Mouse (Mus musculus) embryonic facial prominence, embryonic 12.5 days (tissue): Measurements from ENCODE around the gene Anapc15-ps. TPM values are rescaled to one million over a fixed set of nuclear protein-coding genes. Genes with fewer than 3 reads are reported as not detected.
"Not testable (repeated sequence)": the region's sequence is repeated elsewhere in the genome, so short reads cannot be mapped to it uniquely, and the experiment has no call there.

ENCODE experiments used
- ATAC-seq: fragments of 200-750 bp; cut with Nextera tagmentation; 2 replicates; pipeline ENCODE4 v1.8.0; 2017; ENCODE audit not compliant: insufficient number of reproducible peaks, insufficient read depth, low FRiP score, low TSS enrichment
- H3K27ac ChIP-seq: fragments of 300-500 bp; sonication (generic); 2 replicates; pipeline ENCODE4 v1.5.1; 2016; ENCODE audit warnings: mild to moderate bottlenecking
- H3K27me3 ChIP-seq: fragments of 300-500 bp; sonication (generic); 2 replicates; pipeline ENCODE4 v1.6.1; 2016; ENCODE audit warnings: mild to moderate bottlenecking, moderate library complexity
- H3K36me3 ChIP-seq: fragments of 300-500 bp; sonication (generic); 2 replicates; pipeline ENCODE4 v1.6.1; 2016; ENCODE audit warnings: mild to moderate bottlenecking
- H3K4me1 ChIP-seq: fragments of 300-500 bp; sonication (generic); 2 replicates; pipeline ENCODE4 v1.6.1; 2016
- H3K4me2 ChIP-seq: fragments of 300-500 bp; sonication (generic); replicated peaks from 2 replicates; pipeline ENCODE4 v1.6.1; 2016; ENCODE audit warnings: mild to moderate bottlenecking, moderate library complexity
- H3K4me3 ChIP-seq: fragments of 300-500 bp; sonication (generic); 2 replicates; pipeline ENCODE4 v1.5.1; 2016; ENCODE audit warnings: mild to moderate bottlenecking
- H3K9ac ChIP-seq: fragments of 300-500 bp; sonication (generic); 2 replicates; pipeline ENCODE4 v1.6.1; 2016; ENCODE audit warnings: mild to moderate bottlenecking, moderate library complexity
- H3K9me3 ChIP-seq: fragments of 300-500 bp; sonication (generic); 2 replicates; pipeline ENCODE4 v1.6.1; 2016; ENCODE audit warnings: mild to moderate bottlenecking, moderate library complexity
- WGBS: fragments of 180-500 bp; shearing (Covaris S2); methylation state at CpG from one replicate; pipeline ENCODE4 v1.1.7; 2016; 5-methylcytosine and 5-hydroxymethylcytosine counted together
- polyA plus RNA-seq: library from polyadenylated mRNA; unstranded; fragments of >200 nt; fragmentation: Nextera tagmentation; extraction: Ambion mirVana; gene quantifications from 2 replicates; pipeline ENCODE4 v1.2.1, GENCODE M21; 2016

Gene Anapc15-ps
- polyA plus RNA-seq, 1 experiment from 2014 or later = not detected

- no peaks in the 10 kb centered on the region for H3K4me1 ChIP-seq
- no peak overlapping the region for H3K4me3 ChIP-seq
- H3K27ac ChIP-seq = no peak overlapping the region
- no peak overlapping the region for H3K4me2 ChIP-seq
- H3K9ac ChIP-seq = no peak overlapping the region
- ATAC-seq = no peak
- no peaks in the 10 kb centered on the region for H3K27me3 ChIP-seq
- WGBS = 76% methylated on average over 5 of the region's 5 CpGs
- H3K9me3 ChIP-seq = no peaks in the 10 kb centered on the region
- H3K36me3 ChIP-seq = no peaks in the 10 kb centered on the region
Measured at GRCm38 (mm10) chr10:95643042-95643441, 30.2 kb downstream of the Anapc15-ps start.

DNA sequence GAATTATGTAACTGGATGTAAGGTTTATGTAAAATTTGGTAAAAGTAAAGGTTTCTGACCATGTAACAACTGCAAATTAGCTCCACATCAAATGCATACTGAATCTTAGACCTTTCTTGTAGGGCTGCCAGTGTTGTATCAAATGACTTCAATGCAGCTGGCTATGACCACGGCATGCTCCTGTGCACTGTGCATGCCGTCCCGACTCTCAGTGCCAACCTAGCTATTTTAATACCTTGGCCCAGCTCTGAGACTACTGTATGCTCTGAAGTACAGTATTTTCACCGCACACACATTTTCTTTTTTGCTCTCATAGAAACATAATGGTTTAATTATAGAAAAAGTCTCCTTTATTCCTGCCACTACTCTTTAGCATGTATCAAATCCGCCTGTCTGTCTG is 31.9 kb downstream of the Anapc15-ps start:
- Histone ChIP-seq H3K27ac (no peak overlapping the region), H3K9ac (no peak overlapping the region), H3K4me3 (no peak overlapping the region), H3K36me3 (no peaks in the 10 kb centered on the region), H3K4me2 (no peak overlapping the region), H3K27me3 (no peaks in the 10 kb centered on the region), H3K9me3 (no peaks in the 10 kb centered on the region), H3K4me1 (no peaks in the 10 kb centered on the region)
- ATAC-seq = no peak
- WGBS = 70% methylated on average over 5 of the region's 5 CpGs

DNA sequence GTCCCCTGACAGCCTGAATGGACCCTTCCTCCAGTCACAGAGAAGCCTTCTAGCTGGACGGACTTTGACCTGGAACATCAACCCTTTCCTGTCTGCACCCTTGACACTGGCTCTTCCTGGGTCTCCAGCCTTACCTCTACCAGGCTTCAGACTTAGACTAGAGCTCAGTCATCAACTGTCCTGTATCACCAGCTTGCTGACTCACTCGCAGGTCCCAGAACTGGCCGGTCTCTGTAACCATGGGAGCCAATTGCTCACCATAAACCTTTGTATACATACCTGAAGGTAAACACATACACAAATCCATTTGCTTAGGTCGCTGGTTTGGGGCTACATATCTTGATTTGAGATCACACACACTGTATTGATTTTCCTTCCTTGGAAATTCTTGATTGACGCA is 33.8 kb downstream of the Anapc15-ps start:
- Histone ChIP-seq H3K36me3 (no peaks in the 10 kb centered on the region), H3K4me1 (no peaks in the 10 kb centered on the region), H3K4me3 (no peak overlapping the region), H3K27me3 (no peaks in the 10 kb centered on the region), H3K27ac (no peak overlapping the region), H3K4me2 (no peak overlapping the region), H3K9ac (no peak overlapping the region), H3K9me3 (no peaks in the 10 kb centered on the region)
- no peak for ATAC-seq
- 78% methylated on average over 5 of the region's 5 CpGs for WGBS

GRCm38 (mm10) chr10:95634751-95635150 is 38.5 kb downstream of the Anapc15-ps start:
- Histone ChIP-seq H3K4me3 (no peak overlapping the region), H3K36me3 (no peaks in the 10 kb centered on the region), H3K27ac (no peak overlapping the region), H3K9me3 (no peaks in the 10 kb centered on the region), H3K4me2 (no peak overlapping the region), H3K9ac (no peak overlapping the region), H3K27me3 (no peaks in the 10 kb centered on the region), H3K4me1 (no peaks in the 10 kb centered on the region)
- ATAC-seq = no peak
- WGBS = 84% methylated on average over 15 of the region's 15 CpGs

DNA sequence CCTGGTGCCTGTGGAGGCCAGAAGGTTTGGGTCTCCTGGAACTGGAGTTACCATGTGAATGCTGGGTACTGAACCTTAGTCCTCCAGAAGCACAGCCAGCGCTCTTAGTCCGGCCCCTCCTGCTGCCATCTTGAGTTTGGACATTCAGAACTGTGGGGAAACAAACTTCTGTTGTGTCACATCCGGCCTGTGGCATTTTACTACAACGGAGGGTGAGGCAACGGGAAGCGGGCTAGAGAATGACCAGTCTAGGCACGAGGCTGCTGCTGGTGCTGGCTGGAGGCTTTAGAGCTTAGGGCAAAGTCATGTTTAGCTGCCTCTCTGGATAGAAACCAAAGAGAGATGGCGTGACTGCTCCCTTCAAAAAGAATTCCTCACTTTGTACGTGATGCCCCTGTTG is 39.0 kb downstream of the Anapc15-ps start:
- no peak for ATAC-seq
- Histone ChIP-seq H3K27me3 (no peaks in the 10 kb centered on the region), H3K9me3 (no peaks in the 10 kb centered on the region), H3K9ac (no peak overlapping the region), H3K4me1 (no peaks in the 10 kb centered on the region), H3K27ac (no peak overlapping the region), H3K4me3 (no peak overlapping the region), H3K4me2 (no peak overlapping the region), H3K36me3 (no peaks in the 10 kb centered on the region)
- 84% methylated on average over 9 of the region's 9 CpGs for WGBS

DNA sequence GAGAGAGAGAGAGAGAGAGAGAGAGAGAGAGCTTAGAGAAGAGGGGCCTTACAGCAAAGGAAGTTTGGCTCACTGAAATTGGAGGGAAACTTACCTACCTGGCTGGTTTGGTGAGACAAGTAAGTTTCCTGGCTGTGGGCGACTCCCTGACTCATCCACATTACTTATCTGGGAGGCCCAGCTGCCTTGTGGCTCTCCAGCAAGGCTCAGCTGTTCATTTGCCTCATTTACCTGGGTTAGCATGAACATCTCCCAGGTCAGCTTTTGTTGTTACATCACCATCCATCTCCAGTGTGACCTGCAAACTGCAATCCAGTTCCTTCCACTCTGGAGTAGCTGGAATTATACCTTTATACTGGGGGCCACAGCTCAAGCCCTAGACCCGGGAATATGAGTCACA is 41.7 kb downstream of the Anapc15-ps start:
- no peak overlapping the region for H3K4me3 ChIP-seq
- H3K4me1 ChIP-seq = no peaks in the 10 kb centered on the region
- H3K27ac ChIP-seq = no peak overlapping the region
- H3K36me3 ChIP-seq = no peaks in the 10 kb centered on the region
- 74% methylated on average over 2 of the region's 2 CpGs for WGBS
- no peak overlapping the region for H3K9ac ChIP-seq
- no peak for ATAC-seq
- H3K27me3 ChIP-seq = no peaks in the 10 kb centered on the region
- H3K4me2 ChIP-seq = no peak overlapping the region
- no peaks in the 10 kb centered on the region for H3K9me3 ChIP-seq

DNA sequence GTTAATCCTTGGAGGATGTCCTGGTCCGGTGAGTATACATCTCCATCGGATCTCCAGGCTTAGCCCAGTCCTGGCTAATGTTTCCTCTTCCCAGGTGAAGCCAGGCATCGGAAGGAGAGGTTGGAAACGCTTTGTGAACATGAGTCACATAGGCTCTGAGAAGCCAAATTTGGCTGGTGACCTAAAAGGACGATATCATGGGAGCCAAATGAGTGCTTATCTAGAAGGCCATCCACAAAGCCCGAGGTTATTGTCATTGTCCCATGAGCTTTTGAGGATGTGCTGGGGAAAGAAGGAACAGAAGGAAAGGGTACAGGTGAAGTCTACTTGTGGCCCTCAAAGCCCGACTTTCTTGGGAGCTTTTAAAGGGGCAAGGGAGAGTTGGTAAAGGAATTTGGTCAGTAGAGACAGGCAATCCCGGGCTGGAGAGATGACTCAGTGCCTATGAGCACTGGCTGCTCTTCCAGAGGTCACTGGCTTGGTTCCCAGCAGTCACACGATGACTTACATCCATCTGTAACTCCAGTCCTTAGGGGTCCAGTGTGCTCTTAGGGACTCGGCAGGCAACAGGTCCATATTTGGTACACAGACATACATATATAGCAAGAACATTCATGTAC is 42.4 kb downstream of the Anapc15-ps start:
- H3K4me2 ChIP-seq = no peak overlapping the region
- no peak overlapping the region for H3K27ac ChIP-seq
- 88% methylated on average over 10 of the region's 10 CpGs for WGBS

GRCm38 (mm10) chr10:95630166-95630565 is 43.1 kb downstream of the Anapc15-ps start:
- not testable (repeated sequence) for ATAC-seq, H3K4me3 ChIP-seq, H3K4me2 ChIP-seq, H3K27ac ChIP-seq, H3K36me3 ChIP-seq, H3K9ac ChIP-seq, H3K9me3 ChIP-seq, H3K27me3 ChIP-seq, H3K4me1 ChIP-seq
- 86% methylated on average over 4 of the region's 4 CpGs for WGBS

More for the DNA sequence above, 42.4 kb downstream of the Anapc15-ps start:
- Histone ChIP-seq H3K36me3 (no peaks in the 10 kb centered on the region), H3K4me3 (no peak overlapping the region), H3K4me1 (no peaks in the 10 kb centered on the region), H3K9ac (no peak overlapping the region), H3K9me3 (no peaks in the 10 kb centered on the region), H3K27me3 (no peaks in the 10 kb centered on the region)
- no peak for ATAC-seq

DNA sequence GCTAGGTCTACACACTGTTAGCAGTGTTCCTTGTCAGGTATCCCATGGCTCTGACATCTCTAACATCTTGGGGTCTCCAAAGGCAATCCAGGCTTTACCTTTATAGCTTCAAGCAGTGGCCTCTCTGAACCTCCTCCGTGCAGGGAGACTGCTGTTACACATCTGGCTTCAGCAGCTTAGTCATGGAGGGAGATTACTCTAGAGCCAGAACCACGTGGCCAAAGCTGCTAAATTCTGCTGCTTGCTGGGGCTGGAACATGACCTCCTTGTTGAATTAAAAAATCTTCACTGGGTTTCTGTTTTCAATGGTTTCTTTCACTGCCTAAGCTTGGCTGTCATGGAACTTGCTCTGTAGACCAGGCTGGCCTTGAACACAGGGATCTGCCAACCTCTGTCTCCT is 44.9 kb downstream of the Anapc15-ps start:
- no peak overlapping the region for H3K9ac ChIP-seq
- ATAC-seq = no peak
- no peak overlapping the region for H3K27ac ChIP-seq
- no peaks in the 10 kb centered on the region for H3K27me3 ChIP-seq
- no peaks in the 10 kb centered on the region for H3K4me1 ChIP-seq
- H3K4me3 ChIP-seq = no peak overlapping the region
- no peaks in the 10 kb centered on the region for H3K9me3 ChIP-seq
- 53% methylated on average over 2 of the region's 2 CpGs for WGBS
- H3K36me3 ChIP-seq = no peaks in the 10 kb centered on the region
- no peak overlapping the region for H3K4me2 ChIP-seq

- H3K4me3 ChIP-seq = no peak overlapping the region
Measured at GRCm38 (mm10) chr10:95627381-95627780, 45.9 kb downstream of the Anapc15-ps start.

DNA sequence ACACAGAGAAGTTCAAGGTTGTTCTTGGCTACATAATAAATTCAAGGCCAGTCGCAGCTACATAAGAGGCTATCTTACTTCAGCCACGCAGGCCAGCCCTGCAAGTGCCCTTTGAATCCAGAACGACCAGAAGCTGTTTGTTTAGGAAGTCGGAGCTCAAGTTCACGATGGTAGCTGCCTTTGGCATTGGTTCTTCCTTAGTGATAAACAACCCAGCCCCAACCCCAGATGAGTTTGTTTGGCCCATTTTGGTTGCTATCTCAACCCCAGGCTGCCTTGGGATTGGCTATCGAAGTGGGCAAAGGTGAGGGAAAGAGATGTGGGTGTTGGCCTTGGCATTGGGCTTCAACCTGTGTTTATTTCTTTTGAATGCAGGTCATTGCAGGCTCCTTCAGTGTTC is 48.0 kb downstream of the Anapc15-ps start:
- Histone ChIP-seq H3K27ac (no peak overlapping the region), H3K9ac (no peak overlapping the region), H3K4me3 (no peak overlapping the region), H3K36me3 (no peaks in the 10 kb centered on the region), H3K4me1 (no peaks in the 10 kb centered on the region), H3K9me3 (no peaks in the 10 kb centered on the region), H3K4me2 (no peak overlapping the region), H3K27me3 (no peaks in the 10 kb centered on the region)
- no peak for ATAC-seq
- WGBS = 89% methylated on average over 6 of the region's 6 CpGs

More at GRCm38 (mm10) chr10:95627381-95627780, 45.9 kb downstream of the Anapc15-ps start:
- Histone ChIP-seq H3K27me3 (no peaks in the 10 kb centered on the region), H3K4me2 (no peak overlapping the region), H3K36me3 (no peaks in the 10 kb centered on the region), H3K27ac (no peak overlapping the region), H3K9ac (no peak overlapping the region), H3K4me1 (no peaks in the 10 kb centered on the region), H3K9me3 (no peaks in the 10 kb centered on the region)
- ATAC-seq = no peak
- 88% methylated on average over 6 of the region's 6 CpGs for WGBS

GRCm38 (mm10) chr10:95624007-95624406 is 49.2 kb downstream of the Anapc15-ps start:
- H3K27ac ChIP-seq = no peak overlapping the region
- no peaks in the 10 kb centered on the region for H3K9me3 ChIP-seq
- WGBS = 42% methylated on average over 5 of the region's 5 CpGs
- no peak for ATAC-seq
- no peaks in the 10 kb centered on the region for H3K27me3 ChIP-seq
- H3K4me2 ChIP-seq = no peak overlapping the region
- no peaks in the 10 kb centered on the region for H3K4me1 ChIP-seq
- no peak overlapping the region for H3K9ac ChIP-seq
- H3K36me3 ChIP-seq = no peaks in the 10 kb centered on the region
- H3K4me3 ChIP-seq = no peak overlapping the region

- no peak overlapping the region for H3K4me3 ChIP-seq
- ATAC-seq = no peak
- no peaks in the 10 kb centered on the region for H3K36me3 ChIP-seq
- H3K9me3 ChIP-seq = no peaks in the 10 kb centered on the region
- H3K27me3 ChIP-seq = no peaks in the 10 kb centered on the region
- no peaks in the 10 kb centered on the region for H3K4me1 ChIP-seq
- 59% methylated on average over 4 of the region's 4 CpGs for WGBS
- H3K4me2 ChIP-seq = no peak overlapping the region
- no peak overlapping the region for H3K9ac ChIP-seq
- H3K27ac ChIP-seq = no peak overlapping the region
Measured at GRCm38 (mm10) chr10:95623518-95623905, 49.7 kb downstream of the Anapc15-ps start.
